Mouse (Mus musculus) spleen, adult 18-20 months (tissue): ENCODE results near the gene Nav2.

Experiments used
- DNase-seq, 2 experiments: peaks; one replicate each; pipeline ENCODE4 v3.0.0; 2022; ENCODE audit warnings: mixed read lengths in 2 of 2

The Nav2 gene

DNA sequence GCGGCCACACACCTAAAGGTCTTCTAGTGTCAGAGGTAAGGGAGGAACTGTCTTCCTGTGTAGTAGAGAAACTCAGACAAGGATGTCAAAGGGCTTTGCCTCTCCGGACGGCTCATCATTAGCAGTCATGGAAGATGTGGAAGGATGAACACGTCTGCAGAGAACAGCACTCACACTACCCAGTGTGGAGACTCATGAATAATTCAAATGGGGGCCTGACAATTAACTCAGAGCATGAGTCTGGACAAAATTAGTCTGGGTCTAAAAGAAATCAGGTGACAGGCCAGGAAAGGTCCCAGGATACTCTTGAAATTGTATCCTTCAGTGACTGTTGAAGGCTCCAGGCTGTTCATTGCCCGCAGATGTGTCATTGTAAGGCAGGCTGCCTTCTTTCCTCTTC is 17.5 kb upstream of the Nav2 start:
- DNase-seq: no peak

DNA sequence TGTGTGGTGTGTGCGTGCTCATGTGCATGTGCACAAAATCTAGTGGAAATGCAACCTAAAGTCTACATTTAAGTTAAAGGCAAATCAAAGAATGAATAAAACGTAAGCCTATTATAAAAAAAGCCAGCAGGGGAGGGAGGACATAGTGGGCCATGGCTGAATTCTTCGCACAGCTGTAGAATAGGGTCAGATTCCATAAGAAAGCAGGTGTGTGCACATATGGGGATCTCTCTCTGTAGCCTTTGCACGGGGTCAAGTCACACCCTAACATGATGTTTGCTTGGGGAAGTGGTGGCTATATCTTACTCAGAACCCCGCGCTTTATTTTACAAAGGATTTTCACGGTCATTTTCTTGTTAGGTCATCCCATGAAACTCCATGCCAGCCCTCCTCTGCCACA is 15.4 kb upstream of the Nav2 start:
- no peak for DNase-seq

GRCm38 (mm10) chr7:48894152-48894551 is 14.4 kb upstream of the Nav2 start:
- peak in 1 of 2 experiments; percentile 68 for DNase-seq

DNA sequence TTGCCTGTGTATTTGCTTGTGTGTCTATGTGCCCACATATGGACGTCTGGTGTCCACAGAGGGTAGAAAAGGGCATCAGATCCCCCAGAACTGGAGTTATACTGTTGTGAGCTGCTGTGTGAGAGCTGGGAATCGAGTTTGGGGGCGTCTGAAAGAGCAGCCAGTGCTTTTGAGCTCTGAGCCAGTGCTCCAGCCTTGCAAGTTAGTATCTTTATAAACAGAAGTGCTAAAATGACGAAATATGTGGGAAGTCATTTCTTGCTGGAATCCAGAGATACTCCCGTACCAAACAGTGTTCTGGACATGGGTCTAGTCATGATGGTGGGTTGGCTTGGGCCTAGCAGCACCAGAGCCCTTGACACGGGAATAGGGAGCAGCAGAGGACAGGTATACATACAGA is 13.8 kb upstream of the Nav2 start:
- DNase-seq: no peak

DNA sequence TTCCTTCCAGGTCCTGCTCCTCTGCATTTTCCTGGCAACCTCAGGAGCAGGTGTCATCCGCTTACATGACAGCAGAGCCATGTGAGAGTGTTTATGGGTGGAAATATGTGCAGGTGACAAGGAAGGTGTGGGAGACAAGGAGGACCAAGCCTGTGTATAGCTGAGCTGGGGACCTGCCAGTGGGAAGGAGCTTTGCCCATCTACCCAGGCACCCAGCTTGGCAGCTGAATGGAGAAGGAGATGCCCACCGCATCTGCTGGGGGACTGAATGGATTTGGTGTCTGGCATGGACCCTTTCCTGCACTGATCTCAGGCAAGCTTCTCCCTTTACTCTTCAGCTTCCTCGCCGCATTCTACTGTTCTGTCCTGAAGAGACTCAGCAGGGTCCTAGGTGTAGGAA is 13.0 kb upstream of the Nav2 start:
- DNase-seq: no peak

- no peak for DNase-seq
Observed at GRCm38 (mm10) chr7:48896051-48896450, 12.5 kb upstream of the Nav2 start.

- DNase-seq: no peak
Observed at GRCm38 (mm10) chr7:48897539-48898163, 10.9 kb upstream of the Nav2 start.

DNA sequence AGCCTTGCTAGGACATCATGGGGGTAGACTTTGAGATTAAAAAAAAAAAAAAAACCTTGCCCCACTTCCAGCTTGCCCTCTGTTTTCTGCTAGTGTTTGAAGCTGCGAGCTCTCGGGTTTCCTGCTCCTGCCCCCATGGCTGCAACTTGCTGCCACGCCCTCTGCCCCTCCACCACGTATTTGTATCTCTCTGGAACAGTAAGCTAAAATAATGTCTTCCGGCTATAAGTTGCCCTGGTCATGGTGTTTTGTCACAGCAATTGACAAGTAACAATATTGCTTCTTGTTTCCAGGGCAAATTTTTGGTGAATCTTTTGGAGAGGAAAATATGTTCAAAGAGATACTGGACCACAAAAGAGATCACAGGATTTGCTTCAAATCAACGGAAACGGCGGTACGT is 10.1 kb upstream of the Nav2 start:
- no peak for DNase-seq

DNA sequence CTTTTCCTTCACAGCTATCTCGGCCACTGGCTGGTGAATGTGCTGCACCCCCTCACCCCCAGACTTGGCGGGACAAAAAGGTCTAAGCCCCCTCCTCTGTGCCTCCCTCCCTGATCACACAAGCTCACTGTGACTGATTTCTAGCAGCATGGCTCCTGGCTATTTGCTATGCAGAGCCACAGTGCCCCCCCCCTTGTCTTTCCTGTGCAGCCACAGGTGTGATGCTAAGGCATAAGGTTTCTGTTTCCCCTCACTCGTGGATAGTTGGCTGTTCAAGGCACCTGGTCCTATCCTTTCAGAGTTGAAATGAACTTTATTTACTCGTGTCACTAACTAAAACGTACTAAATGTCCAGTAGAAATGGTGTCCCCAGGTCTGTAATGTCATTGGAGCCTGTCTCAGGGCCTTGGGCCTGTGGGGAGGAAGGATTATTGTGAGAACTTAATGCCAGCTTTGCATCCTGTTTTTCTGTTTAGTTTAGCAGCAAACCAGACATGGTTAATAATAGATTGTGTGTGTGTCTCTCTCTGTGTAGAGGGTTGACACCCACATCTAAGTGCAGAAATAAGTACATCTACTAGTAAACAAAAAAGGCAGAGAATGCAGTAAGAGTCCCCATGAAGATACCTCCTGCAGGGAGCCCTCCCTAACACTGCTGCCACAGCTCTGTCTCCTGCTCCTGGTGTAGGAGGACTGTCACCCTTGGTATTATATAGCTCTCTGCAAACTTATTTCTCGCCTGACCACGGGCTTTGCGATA is 7.9 kb upstream of the Nav2 start:
- no peak for DNase-seq

GRCm38 (mm10) chr7:48902454-48902853 is 6.1 kb upstream of the Nav2 start:
- no peak for DNase-seq

DNA sequence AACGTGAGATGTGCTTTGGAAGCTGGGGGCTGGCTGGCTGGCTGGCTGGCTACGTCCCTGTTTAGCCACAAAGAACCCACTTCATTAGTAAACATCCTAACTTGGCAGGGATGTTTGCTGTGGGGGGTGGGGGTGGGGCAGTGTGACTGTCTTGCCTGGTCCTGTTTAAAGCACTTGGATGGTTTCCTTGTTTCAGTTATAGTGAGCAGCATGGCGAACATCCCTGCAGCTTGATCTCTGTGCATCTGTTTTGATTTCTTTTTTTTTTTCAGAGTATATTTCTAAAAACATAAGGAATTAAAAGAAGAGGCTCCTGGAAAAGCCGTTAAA is 791 bp downstream of the Nav2 start:
- no peak for DNase-seq

GRCm38 (mm10) chr7:48910282-48910681 is 1.8 kb downstream of the Nav2 start:
- DNase-seq: no peak

DNA sequence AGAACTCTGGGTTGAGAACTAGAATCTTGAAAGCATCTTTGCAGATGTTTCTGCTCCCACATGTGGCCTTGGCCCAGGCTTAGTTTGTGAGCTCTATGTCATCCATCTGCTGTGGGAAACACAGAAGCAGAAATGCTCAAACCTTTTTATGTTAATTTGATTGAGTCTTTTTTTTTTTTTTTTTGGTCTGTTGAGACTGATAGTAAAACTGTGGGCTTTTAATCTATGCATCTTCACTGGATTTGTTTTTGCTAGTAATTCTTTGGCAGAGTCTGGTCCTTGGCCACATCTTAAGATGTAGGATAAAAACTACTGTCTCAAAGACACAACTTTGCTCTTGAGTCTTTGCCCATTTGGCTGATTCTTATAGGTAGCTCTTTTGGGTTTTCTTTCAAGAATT is 2.6 kb downstream of the Nav2 start:
- no peak for DNase-seq

- DNase-seq: no peak
Observed at GRCm38 (mm10) chr7:48914630-48915506, 6.4 kb downstream of the Nav2 start.

DNA sequence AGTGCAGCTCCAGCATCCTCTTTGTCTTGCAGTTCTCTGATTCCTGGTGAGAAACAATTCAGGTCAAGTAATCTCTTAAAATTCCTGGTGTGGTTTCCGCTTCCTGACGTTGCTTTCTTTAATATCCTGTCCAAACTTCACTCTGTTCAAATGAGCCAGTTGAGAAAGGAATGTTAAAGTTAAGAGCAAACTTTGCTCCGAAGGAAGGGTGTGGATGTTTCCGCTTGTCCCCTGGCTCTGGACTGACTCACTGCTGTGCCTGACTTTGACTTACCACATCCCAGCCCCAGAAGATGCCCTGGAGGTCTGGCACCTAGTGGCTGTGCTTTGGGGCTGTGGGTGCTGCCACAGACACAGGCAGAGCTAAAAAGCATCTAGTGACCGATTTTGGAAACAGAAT is 8.9 kb downstream of the Nav2 start:
- DNase-seq: no peak

DNA sequence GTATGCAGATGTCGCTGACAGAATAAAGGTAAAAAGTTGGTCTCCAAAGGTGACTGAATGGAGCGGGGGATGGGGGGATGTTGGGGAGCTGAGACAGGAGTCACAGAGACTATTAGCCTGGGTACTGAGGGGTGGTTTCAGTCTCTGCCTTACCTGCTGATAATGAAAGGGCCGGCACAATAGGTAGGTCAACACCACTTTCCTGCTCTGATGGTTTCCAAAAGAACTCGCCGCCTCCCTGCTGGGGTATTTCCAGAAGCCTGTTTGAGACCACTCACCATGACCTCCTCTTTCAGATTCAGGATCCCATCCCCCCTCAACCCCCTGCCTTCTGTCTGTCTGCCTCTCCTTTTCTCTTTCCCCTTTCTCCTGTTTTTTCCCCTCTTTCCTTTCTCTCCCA is 9.5 kb downstream of the Nav2 start:
- no peak for DNase-seq

DNA sequence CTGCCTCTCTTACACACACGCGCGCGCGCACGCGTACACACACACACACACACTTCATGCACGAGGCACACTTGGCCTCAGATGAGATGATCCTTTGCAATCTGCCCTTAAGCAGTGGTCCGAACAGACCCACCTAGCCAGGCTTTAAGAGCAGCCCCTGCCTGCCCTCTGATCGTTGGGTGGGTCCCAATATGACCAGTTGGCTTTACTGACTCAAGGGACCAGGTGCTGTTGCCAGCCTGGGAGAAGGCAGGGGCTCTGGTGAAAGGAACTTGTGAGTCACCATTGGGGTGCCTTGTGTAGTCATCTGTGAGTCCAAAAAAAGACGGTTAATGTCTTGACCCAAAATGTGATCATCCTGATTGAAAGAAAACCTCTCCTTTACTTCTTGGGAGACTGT is 9.9 kb downstream of the Nav2 start:
- no peak for DNase-seq

DNA sequence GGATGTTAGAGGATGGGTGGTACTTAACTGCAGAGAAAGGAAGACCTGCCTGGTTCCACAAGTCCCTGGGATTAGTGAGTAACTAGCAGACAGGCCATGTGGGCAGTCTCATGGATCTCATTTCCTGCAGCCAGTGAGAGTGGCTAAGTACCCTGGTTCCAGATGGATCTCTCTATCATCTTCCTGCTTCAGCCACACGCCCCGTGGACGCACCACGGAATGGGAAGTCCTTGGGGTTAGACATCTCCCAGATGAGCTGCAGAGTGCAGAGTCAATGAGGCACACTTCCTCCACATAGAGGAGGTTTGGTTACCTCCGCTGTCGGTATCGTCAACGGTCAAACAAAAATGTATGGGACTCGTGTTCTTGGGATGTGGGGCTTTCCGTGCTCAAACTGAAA is 15.1 kb downstream of the Nav2 start:
- no peak for DNase-seq

- DNase-seq: no peak
Observed at GRCm38 (mm10) chr7:48925214-48925613, 16.7 kb downstream of the Nav2 start.

- DNase-seq: peak; percentile 16 to 56
Observed at GRCm38 (mm10) chr7:48928364-48928763, 19.8 kb downstream of the Nav2 start.

DNA sequence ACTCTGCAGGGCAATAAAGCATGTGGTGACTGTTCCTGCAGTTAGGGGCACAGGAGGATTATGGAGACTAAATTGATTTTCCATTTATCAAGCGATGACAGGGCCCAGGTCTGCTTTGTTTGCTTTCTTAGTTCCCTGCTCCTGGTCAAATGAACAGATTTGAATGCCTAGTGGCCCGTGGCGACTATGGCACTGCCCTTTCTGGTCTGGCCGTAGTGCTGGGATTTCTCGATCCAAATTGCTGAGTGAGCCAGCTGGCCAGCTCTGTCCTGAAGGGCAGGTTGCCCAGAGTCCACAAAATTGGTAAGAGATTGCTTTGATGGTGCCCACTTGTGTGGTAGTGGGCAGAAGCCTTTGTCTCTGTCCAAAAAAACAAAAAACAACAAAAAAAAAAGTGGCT is 21.9 kb downstream of the Nav2 start:
- DNase-seq: no peak

GRCm38 (mm10) chr7:48932138-48932537 is 23.6 kb downstream of the Nav2 start:
- DNase-seq: no peak

- no peak for DNase-seq
Observed at GRCm38 (mm10) chr7:48934816-48935215, 26.3 kb downstream of the Nav2 start.

DNA sequence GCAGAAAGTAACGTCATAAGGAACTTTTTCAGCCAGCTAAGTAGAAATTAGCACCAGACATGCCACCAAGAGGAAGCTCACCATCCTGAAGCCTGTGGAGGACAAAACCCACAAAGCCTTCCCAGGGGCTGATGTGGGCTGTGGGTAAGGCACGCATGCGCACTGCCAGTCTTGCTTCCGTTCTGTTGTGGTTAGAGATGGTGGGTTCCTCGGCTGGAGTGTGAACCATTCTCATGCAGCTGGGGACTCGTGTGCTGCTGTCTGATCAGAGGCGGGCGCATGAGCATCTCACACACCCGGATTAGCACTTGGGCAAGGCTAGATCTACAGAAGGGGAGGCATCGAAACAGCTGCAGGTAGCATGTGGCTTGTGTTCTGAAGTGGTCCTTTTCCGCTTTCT is 29.0 kb downstream of the Nav2 start:
- DNase-seq: peak; percentile 33 to 42
